Mouse (Mus musculus) ES-Bruce4 (cell line): ENCODE measurements around the gene Tceal8.

Experiments
- CTCF ChIP-seq: IDR thresholded peaks from one replicate; pipeline ENCODE4 v1.8.1; 2011; ENCODE audit warnings: low read depth, low read length
- POLR2A ChIP-seq: IDR thresholded peaks from one replicate; pipeline ENCODE4 v1.8.1; 2011; ENCODE audit warnings: low read length; ENCODE audit not compliant: insufficient read depth

- no peak for TF ChIP-seq CTCF
- no peak for TF ChIP-seq POLR2A
These were observed 11.0 kb upstream of the Tceal8 start for GRCm38 (mm10) chrX:136183107-136183506.
